Mouse (Mus musculus): ENCODE measurements around the gene Lzic. TPM values are rescaled to one million over a fixed set of nuclear protein-coding genes. Genes with fewer than 3 reads are reported as not detected.

The Lzic gene
- total and polyA plus RNA-seq, 3 experiments = 40.0 to 53.3 (median 43.4) TPM

GRCm38 (mm10) chr4:149542927-149543553 lies 58.0 kb downstream of the Lzic start (continued):
- no peak for TF ChIP-seq USF2 (conservative IDR thresholded peaks at IDR 0.05; ENCODE audit: low read depth, low read length)
- TF ChIP-seq JUN (IDR thresholded peaks at IDR 0.05; ENCODE audit: insufficient read depth, low read depth, low read length) = no peak
- no peak for TF ChIP-seq E2F4 (IDR thresholded peaks at IDR 0.05; ENCODE audit: insufficient replicate concordance, low read depth, low read length)
- no peak for TF ChIP-seq USF1 (IDR thresholded peaks at IDR 0.05; ENCODE audit: low read depth, low read length)
- no peak for TF ChIP-seq ELF1 (IDR thresholded peaks at IDR 0.05; ENCODE audit: low read depth, low read length)
- no peak for TF ChIP-seq NRF1 (IDR thresholded peaks at IDR 0.05; ENCODE audit: low read depth, low read length)
- TF ChIP-seq CHD2 (IDR thresholded peaks at IDR 0.05; ENCODE audit: low read length) = no peak
- TF ChIP-seq MAX (IDR thresholded peaks at IDR 0.05; ENCODE audit: low read length) = no peak
- TF ChIP-seq RAD21 (IDR thresholded peaks at IDR 0.05; ENCODE audit: low read depth, low read length) = peak; percentile 100
- 0 out of 2 replicates have a peak, but pooled peaks have one; percentile 12 for TF ChIP-seq TCF12 (IDR thresholded peaks at IDR 0.05; ENCODE audit: low read depth, low read length)
- no peak for TF ChIP-seq RCOR1 (conservative IDR thresholded peaks at IDR 0.05; ENCODE audit: low read depth, low read length)
- no peak for TF ChIP-seq BHLHE40 (IDR thresholded peaks at IDR 0.05; ENCODE audit: low read depth, low read length)
- no peak for TF ChIP-seq EP300 (IDR thresholded peaks at IDR 0.05; ENCODE audit: low read length)
- peak; percentile 59; the same call in 1 of the 2 replicates for TF ChIP-seq NELFE (IDR thresholded peaks at IDR 0.05; ENCODE audit: low read depth, low read length)
- no peak for TF ChIP-seq MAFK (IDR thresholded peaks at IDR 0.05; ENCODE audit: insufficient replicate concordance, low read length)

DNA sequence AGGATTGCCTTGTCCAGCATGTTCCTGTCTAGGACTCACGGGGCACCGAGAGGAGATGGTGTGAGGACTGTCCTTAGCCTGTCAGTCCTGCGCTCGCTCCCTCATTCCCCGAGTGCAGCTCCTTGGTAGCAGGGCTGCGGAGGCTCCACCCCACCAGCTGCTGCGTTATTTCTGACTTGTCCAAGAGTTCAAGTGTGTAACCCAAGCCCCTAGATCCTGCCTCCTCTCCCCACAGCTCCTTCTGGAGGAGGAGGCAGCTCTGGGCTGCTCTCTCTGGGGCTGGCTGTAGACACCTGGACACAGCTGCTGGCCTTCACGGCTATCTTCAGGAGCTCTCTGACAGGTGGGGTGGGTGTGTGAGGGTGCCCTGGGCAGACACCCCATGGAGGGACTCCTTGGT lies 59.9 kb downstream of the Lzic start:
- no peak for DNase-seq (ENCODE audit: extremely low read depth)
- Histone ChIP-seq H3K4me3 (replicated peaks in 1 of 3; ENCODE audit: low read depth in 2 of 3, low read length in 2 of 3, poor library complexity in 1 of 3) (no peak overlapping the region), H3K9me3 (replicated peaks; ENCODE audit: low read length) (no peaks in the 10 kb centered on the region), H3K36me3 (replicated peaks in 1 of 2; ENCODE audit: control insufficient read depth in 1 of 2, insufficient read depth in 1 of 2, low read length in 1 of 2) (no peaks in the 10 kb centered on the region), H3K27me3 (replicated peaks) (no peaks in the 10 kb centered on the region), H3K4me1 (ENCODE audit: control insufficient read depth in 1 of 2, insufficient read depth in 2 of 2) (peaks cover 10 to 36% of the 10 kb centered on the region in 2 experiments; a peak in 3 of 4 replicates), H3K9ac (ENCODE audit: insufficient read depth, low read depth) (no peak overlapping the region), H3K4me2 (ENCODE audit: insufficient read depth, low read depth, poor library complexity, severe bottlenecking) (no peak overlapping the region), H3K79me2 (replicated peaks; ENCODE audit: control insufficient read depth, extremely low read depth, insufficient read depth, poor library complexity, severe bottlenecking) (no peaks in the 10 kb centered on the region), H3K27ac (ENCODE audit: insufficient read depth, low read depth) (no peak overlapping the region)
- in situ Hi-C loops (cut with MboI; ENCODE audit: low pct_ligation_motif_present, low pct_unique_long_range_greater_than_20kb, low sequenced_read_pairs) = loop anchor here (5.0 kb wide), 4 partner anchors 33 to 403 kb away; no protein-coding TSS in a partner anchor
- dilution Hi-C loops (cut with MboI; ENCODE audit: extremely low pct_ligation_motif_present, extremely low pct_unique_long_range_greater_than_20kb, low sequenced_read_pairs) = no loop called here
- TF ChIP-seq KAT2A (IDR thresholded peaks at IDR 0.05; ENCODE audit: insufficient replicate concordance, low read length) (no peak), HCFC1 (IDR thresholded peaks at IDR 0.05; ENCODE audit: low read depth, low read length) (no peak), RCOR1 (conservative IDR thresholded peaks at IDR 0.05; ENCODE audit: low read depth, low read length) (no peak), CTCF (conservative IDR thresholded peaks at IDR 0.05 in 1 of 2, IDR thresholded peaks at IDR 0.05 in 1 of 2; ENCODE audit: low read depth in 2 of 2, low read length in 2 of 2) (no peak), SMC3 (IDR thresholded peaks at IDR 0.05; ENCODE audit: low read depth, low read length) (no peak), UBTF (IDR thresholded peaks at IDR 0.05; ENCODE audit: low read depth, low read length) (no peak), USF1 (IDR thresholded peaks at IDR 0.05; ENCODE audit: low read depth, low read length) (no peak), BHLHE40 (IDR thresholded peaks at IDR 0.05; ENCODE audit: low read depth, low read length) (no peak), MXI1 (IDR thresholded peaks at IDR 0.05; ENCODE audit: low read depth, low read length) (no peak), TCF12 (IDR thresholded peaks at IDR 0.05; ENCODE audit: low read depth, low read length) (no peak), ZC3H11A (IDR thresholded peaks at IDR 0.05; ENCODE audit: low read depth, low read length) (no peak), EP300 (IDR thresholded peaks at IDR 0.05; ENCODE audit: low read length) (no peak), MEF2A (IDR thresholded peaks at IDR 0.05; ENCODE audit: borderline replicate concordance, low read depth, low read length) (no peak), MAFK (IDR thresholded peaks at IDR 0.05; ENCODE audit: insufficient replicate concordance, low read length) (no peak)

Other genes with a start within 250 kb of the Lzic start
- 25.0 and 27.6 TPM in 2 replicates for gene Kif1b, start 177.5 kb upstream of the Lzic start, total RNA-seq (2012; rRNA removed)
- gene Kif1b, start 177.5 kb upstream of the Lzic start, total RNA-seq (2014; rRNA removed) = 10.0 and 11.2 TPM in 2 replicates
- 15.0 and 17.0 TPM in 2 replicates for gene Kif1b, start 177.5 kb upstream of the Lzic start, polyA plus RNA-seq (2012; ENCODE audit: insufficient read length, low read depth)
- gene Ube4b, start 58.5 kb upstream of the Lzic start, total RNA-seq (2012; rRNA removed) = 35.3 and 41.6 TPM in 2 replicates
- gene Ube4b, start 58.5 kb upstream of the Lzic start, total RNA-seq (2014; rRNA removed) = 13.1 and 14.3 TPM in 2 replicates
- 47.9 and 60.0 TPM in 2 replicates for gene Ube4b, start 58.5 kb upstream of the Lzic start, polyA plus RNA-seq (2012; ENCODE audit: insufficient read length, low read depth)
- gene Rbp7, start 30.3 kb upstream of the Lzic start, total RNA-seq (2012; rRNA removed) = not detected in 2 replicates
- not detected in 2 replicates for gene Rbp7, start 30.3 kb upstream of the Lzic start, total RNA-seq (2014; rRNA removed)
- gene Rbp7, start 30.3 kb upstream of the Lzic start, polyA plus RNA-seq (2012; ENCODE audit: insufficient read length, low read depth) = not detected in 2 replicates
- gene Tmem274, start 7.9 kb upstream of the Lzic start, total RNA-seq (2012; rRNA removed) = not detected in 2 replicates
- not detected in 2 replicates for gene Tmem274, start 7.9 kb upstream of the Lzic start, total RNA-seq (2014; rRNA removed)
- not detected in 2 replicates for gene Tmem274, start 7.9 kb upstream of the Lzic start, polyA plus RNA-seq (2012; ENCODE audit: insufficient read length, low read depth)
- gene Nmnat1, start within 50 bp of the Lzic start, total RNA-seq (2012; rRNA removed) = 11.4 and 12.4 TPM in 2 replicates
- 9.6 and 10.9 TPM in 2 replicates for gene Nmnat1, start within 50 bp of the Lzic start, total RNA-seq (2014; rRNA removed)
- gene Nmnat1, start within 50 bp of the Lzic start, polyA plus RNA-seq (2012; ENCODE audit: insufficient read length, low read depth) = 8.6 and 10.0 TPM in 2 replicates
- gene Ctnnbip1, start 33.0 kb downstream of the Lzic start, total RNA-seq (2012; rRNA removed) = 5.7 and 5.9 TPM in 2 replicates
- gene Ctnnbip1, start 33.0 kb downstream of the Lzic start, total RNA-seq (2014; rRNA removed) = 4.3 and 4.5 TPM in 2 replicates
- gene Ctnnbip1, start 33.0 kb downstream of the Lzic start, polyA plus RNA-seq (2012; ENCODE audit: insufficient read length, low read depth) = 5.7 and 8.4 TPM in 2 replicates
- gene Clstn1, start 101.2 kb downstream of the Lzic start, total RNA-seq (2012; rRNA removed) = 51.4 and 53.1 TPM in 2 replicates
- gene Clstn1, start 101.2 kb downstream of the Lzic start, total RNA-seq (2014; rRNA removed) = 26.4 and 27.7 TPM in 2 replicates
- gene Clstn1, start 101.2 kb downstream of the Lzic start, polyA plus RNA-seq (2012; ENCODE audit: insufficient read length, low read depth) = 35.2 and 36.9 TPM in 2 replicates
- 84.0 and 95.0 TPM in 2 replicates for gene Pik3cd, start 217.3 kb downstream of the Lzic start, total RNA-seq (2012; rRNA removed)
- gene Pik3cd, start 217.3 kb downstream of the Lzic start, total RNA-seq (2014; rRNA removed) = 57.0 and 60.3 TPM in 2 replicates
- gene Pik3cd, start 217.3 kb downstream of the Lzic start, polyA plus RNA-seq (2012; ENCODE audit: insufficient read length, low read depth) = 62.4 and 72.1 TPM in 2 replicates

Measured in CH12.LX (cell line).